Mouse (Mus musculus) spleen, adult 2 months (tissue): Measurements from ENCODE around the gene Otud5. TPM values are rescaled to one million over a fixed set of nuclear protein-coding genes. Genes with fewer than 3 reads are reported as not detected.
A peak's percentile ranks its signal among the peaks of the same experiment; 100 is the strongest.

Experiments used
- DNase-seq, 2 experiments: peaks; one replicate each; pipeline versions ENCODE4 v3.0.0 to v3.0.0-alpha.2; 2012 to 2021; ENCODE audit warnings: low spot score in 2 of 2, low read depth in 1 of 2
- H3K27ac ChIP-seq: fragments of 200-500 bp; 2 replicates; pipeline ENCODE4 v1.5.1; 2012; ENCODE audit warnings: low read length, inconsistent platforms; ENCODE audit not compliant: insufficient read depth
- H3K27me3 ChIP-seq: fragments of 200-500 bp; 2 replicates; pipeline ENCODE4 v1.6.1; 2012; ENCODE audit warnings: mild to moderate bottlenecking, moderate library complexity, low read length, inconsistent platforms; ENCODE audit not compliant: control insufficient read depth, insufficient read depth
- H3K36me3 ChIP-seq: fragments of 200-500 bp; 2 replicates; pipeline ENCODE4 v1.6.1; 2012; ENCODE audit warnings: mild to moderate bottlenecking, low read length, inconsistent platforms; ENCODE audit not compliant: control insufficient read depth, insufficient read depth
- H3K4me1 ChIP-seq: fragments of 200-500 bp; 2 replicates; pipeline ENCODE4 v1.6.1; 2011; ENCODE audit warnings: inconsistent platforms; ENCODE audit not compliant: control insufficient read depth, insufficient read depth, insufficient read length
- H3K4me3 ChIP-seq: fragments of 200-500 bp; 2 replicates; pipeline ENCODE4 v1.5.1; 2011; ENCODE audit warnings: mild to moderate bottlenecking, inconsistent platforms; ENCODE audit not compliant: insufficient read depth, insufficient read length; ENCODE audit errors: extremely low read depth
- CTCF ChIP-seq: fragments of 200-500 bp; IDR thresholded peaks from 2 replicates; pipeline ENCODE4 v1.5.1; 2011; ENCODE audit warnings: mild to moderate bottlenecking, inconsistent platforms; ENCODE audit not compliant: insufficient read depth, insufficient read length, insufficient replicate concordance; ENCODE audit errors: extremely low read depth
- POLR2A ChIP-seq: fragments of 200-500 bp; IDR thresholded peaks from 2 replicates; pipeline ENCODE4 v1.6.1; 2011; ENCODE audit warnings: low read depth, low read length, inconsistent platforms
- WGBS: fragments of 180-500 bp; shearing (Covaris S2); methylation state at CpG from one replicate; pipeline ENCODE4 v1.1.7; 2018; 5-methylcytosine and 5-hydroxymethylcytosine counted together
- polyA plus RNA-seq: library from polyadenylated mRNA; depleted of rRNA; stranded (reverse); fragments of >200 nt; gene quantifications from 2 replicates; pipeline ENCODE4 v1.2.3, GENCODE M21; 2012

Otud5 gene
- polyA plus RNA-seq, 1 experiment = 61.6 TPM

DNA sequence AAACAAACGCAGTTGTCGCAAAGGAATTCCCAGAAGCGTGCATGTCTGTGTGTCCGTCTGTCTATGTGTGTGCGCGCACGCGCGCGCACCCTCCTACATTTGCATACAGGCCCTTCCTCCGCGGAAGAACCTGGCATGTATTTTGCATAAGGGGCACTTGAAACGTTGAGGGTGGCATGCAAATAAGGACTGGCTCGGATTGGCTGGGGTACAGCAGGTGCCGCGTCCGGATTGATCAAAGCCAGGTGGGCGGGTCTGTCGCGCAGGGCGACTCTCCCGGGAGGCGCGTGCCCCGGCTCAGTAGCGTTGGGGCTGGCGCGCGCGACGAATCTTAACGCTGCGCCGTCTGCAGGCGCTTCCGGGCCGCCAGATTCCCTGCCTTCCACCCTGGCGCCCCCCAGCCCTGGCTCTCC lies 36.8 kb downstream of the Otud5 start, which contains the start of gene Pim2:
Pim2 (plus strand) TSS at position 256 of the 413 bp plus-strand sequence.
- Histone ChIP-seq H3K36me3 (peaks cover 7% of the 10 kb centered on the region), H3K27ac (peak within 1 kb of the TSS; percentile 68), H3K27me3 (no peaks in the 10 kb centered on the region), H3K4me1 (no peaks in the 10 kb centered on the region; the same call in 1 of the 2 replicates), H3K4me3 (peak within 1 kb of the TSS; percentile 85)
- TF ChIP-seq POLR2A (peak; percentile 61), CTCF (no peak)
- peak; percentile 85 for DNase-seq
- 26% methylated on average over 37 of the region's 38 CpGs for WGBS

DNA sequence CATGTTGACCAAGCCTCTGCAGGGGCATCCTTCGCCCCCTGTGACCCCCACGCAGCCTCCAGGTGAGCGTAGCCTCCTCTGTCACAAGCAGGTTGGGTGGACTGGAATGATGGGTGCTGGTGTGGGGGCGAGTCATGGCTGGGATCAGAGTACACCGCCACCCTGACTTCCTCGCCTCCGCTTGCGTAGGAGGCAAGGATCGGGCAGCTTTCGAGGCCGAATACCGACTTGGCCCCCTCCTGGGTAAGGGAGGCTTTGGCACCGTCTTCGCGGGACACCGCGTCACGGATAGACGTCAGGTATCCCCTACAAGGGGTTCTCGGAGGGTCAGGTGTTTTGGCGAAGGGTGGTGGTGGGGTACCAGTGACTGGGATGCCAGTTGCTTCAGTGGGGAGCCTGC lies 37.3 kb downstream of the Otud5 start:
- Histone ChIP-seq H3K36me3 (peaks cover 6% of the 10 kb centered on the region), H3K27ac (peak overlapping the region; percentile 62), H3K4me1 (no peaks in the 10 kb centered on the region; the same call in 1 of the 2 replicates), H3K4me3 (peak overlapping the region; percentile 85), H3K27me3 (no peaks in the 10 kb centered on the region)
- TF ChIP-seq CTCF (no peak), POLR2A (no peak)
- DNase-seq = no peak
- 26% methylated on average over 21 of the region's 21 CpGs for WGBS

DNA sequence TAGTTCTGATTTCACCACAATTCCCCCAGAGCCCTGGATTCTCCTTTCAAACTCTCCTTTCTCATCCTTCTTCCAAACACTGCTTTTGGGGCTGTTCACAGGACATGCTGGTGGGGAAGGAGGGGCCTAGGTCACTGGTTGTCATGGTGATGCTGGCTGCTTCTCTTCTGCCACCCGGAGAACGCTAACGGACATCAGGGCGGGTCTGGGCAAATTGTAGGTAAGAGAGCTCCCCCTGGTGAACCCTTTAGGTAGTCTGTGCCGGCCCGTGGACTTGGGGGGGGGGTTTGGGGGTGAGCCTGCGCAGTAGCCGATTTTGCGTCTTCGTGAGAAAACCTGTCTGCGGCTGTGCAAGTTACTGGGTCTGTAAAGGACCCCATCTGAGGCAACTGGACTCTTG lies 38.7 kb downstream of the Otud5 start:
- DNase-seq = peak; percentile 64 to 74

DNA sequence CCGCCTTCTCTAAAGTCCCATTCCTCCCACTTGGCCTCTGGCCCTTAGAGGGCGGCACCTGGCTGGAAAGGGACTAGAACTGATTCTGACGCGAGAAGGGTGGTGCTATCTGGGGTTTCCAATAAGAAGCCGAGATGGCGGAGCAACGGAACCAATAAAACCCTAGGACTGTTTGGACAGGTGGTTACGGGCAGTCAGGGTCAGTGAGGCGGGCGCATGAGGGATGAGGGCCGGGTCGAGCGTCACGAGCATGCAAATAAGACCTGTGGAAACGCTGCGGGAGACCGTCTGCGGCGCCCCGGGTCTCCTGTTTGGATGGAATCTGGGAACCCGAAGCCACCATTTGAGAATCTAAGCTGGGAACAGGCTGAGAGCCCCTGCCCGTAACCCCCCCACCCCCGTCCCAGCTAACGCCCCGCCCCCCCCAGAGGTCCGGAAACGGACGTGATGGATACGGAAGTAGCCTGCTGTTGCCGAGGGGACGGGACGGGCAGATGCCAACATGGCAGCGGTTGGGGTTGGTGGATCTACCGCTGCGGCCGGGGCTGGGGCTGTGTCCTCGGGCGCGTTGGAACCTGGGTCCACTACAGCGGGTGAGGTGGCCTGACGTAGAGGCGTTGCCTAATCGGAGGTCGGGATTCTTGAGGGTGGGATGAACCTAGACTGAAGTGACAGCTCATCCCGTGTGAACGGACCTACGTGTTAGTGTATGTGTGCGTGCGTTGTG lies 42.8 kb downstream of the Otud5 start, which contains the start of gene Slc35a2:
Slc35a2 (plus strand) TSS at position 188 of the 727 bp plus-strand sequence.
- Histone ChIP-seq H3K36me3 (peaks cover 1% of the 10 kb centered on the region; the same call in 1 of the 2 replicates), H3K27me3 (no peaks in the 10 kb centered on the region), H3K4me1 (no peaks in the 10 kb centered on the region; the same call in 1 of the 2 replicates), H3K4me3 (peak within 1 kb of the TSS; percentile 73), H3K27ac (peak within 1 kb of the TSS; percentile 82)
- WGBS = 16% methylated on average over 49 of the region's 49 CpGs
- peak; percentile 64 to 71 for DNase-seq
- TF ChIP-seq POLR2A (peak; percentile 22; the same call in 1 of the 2 replicates), CTCF (no peak)

More for the DNA sequence above, 38.7 kb downstream of the Otud5 start:
- Histone ChIP-seq H3K4me1 (no peaks in the 10 kb centered on the region; the same call in 1 of the 2 replicates), H3K36me3 (no peaks in the 10 kb centered on the region; the same call in 1 of the 2 replicates), H3K27ac (no peak overlapping the region), H3K4me3 (peak overlapping the region; percentile 18; the same call in 1 of the 2 replicates), H3K27me3 (no peaks in the 10 kb centered on the region)
- WGBS = 27% methylated on average over 11 of the region's 11 CpGs
- TF ChIP-seq CTCF (peak; percentile 32; the same call in 1 of the 2 replicates), POLR2A (no peak)

DNA sequence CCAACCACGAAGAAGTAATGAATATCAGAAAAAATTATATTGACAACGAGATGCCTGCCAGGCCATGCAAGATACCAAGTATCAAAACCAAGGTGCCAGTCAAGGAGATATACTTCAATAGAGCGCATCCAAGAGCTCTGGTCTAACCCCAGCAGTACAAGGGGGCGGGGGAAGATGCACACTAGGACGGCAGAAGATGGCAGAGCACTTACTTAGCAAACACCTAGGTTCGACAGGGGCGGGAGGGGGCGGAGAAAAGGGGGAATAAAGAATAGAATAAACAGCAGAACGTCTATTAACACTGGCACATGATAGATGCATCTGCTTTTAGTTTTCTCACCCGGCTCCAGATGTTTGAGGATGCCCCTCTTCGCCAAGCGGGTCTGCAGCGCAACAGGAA lies 57.0 kb downstream of the Otud5 start:
- Histone ChIP-seq H3K36me3 (peaks cover 9% of the 10 kb centered on the region), H3K4me3 (peak overlapping the region; percentile 82), H3K27me3 (no peaks in the 10 kb centered on the region), H3K4me1 (no peaks in the 10 kb centered on the region), H3K27ac (peak overlapping the region; percentile 92)
- DNase-seq = peak in 1 of 2 experiments; percentile 30
- no peak for TF ChIP-seq POLR2A
- TF ChIP-seq CTCF = no peak
- WGBS = 22% methylated on average over 13 of the region's 13 CpGs

DNA sequence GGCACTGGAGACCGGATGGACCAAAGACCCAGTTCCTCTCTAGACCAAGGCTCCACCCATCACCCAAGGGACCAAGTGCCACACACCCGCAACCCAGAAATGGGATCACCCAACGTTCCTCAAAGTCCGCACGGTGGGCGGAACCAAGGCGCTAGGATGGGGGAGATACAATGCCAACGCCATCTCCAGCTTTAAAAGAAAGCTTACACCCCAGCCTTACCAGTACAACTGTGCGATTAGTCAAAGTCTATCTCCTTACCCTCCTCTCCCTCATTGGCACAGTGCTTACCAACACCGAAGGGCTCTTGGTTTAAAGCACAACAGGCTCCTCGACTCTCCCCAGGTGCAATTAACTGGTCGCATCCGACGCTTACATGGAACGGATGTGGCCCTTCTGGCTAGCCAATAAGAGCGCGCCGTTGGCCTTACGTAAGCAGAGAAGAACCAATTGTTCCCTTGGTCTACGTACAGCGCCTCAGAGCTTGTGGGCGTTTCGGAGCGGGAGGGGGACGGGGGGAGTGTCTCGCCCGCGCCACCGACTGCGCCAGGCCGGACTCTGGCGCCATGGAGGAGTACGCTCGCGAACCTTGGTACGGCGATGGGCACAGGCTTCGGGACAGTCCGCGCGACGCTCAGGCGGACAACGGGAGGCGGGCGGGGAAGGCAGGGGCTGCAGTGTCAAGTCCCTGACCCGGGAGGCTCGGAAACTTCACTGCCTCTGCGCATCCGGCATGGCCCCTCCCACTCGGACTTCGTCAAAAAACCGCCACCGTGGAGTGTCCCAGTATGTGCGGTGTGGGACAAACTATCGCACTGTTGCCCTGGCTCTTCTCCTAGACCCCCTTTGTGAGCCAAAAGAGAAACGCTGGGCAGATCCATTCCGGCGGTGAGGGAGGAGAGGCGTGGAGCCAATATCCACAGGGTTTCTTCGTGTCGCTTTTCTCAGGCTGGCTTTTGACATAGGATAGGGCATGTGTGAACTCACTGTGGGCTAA lies 58.0 kb downstream of the Otud5 start, which contains the start of the genes Pqbp1 and Timm17b:
Pqbp1 (minus strand) TSS at position 390 of the 995 bp plus-strand sequence.
Timm17b (plus strand) TSS at position 478 of the 995 bp plus-strand sequence.
- Histone ChIP-seq H3K4me3 (peak within 1 kb of the TSS; percentile 82), H3K4me1 (no peaks in the 10 kb centered on the region), H3K27me3 (no peaks in the 10 kb centered on the region), H3K27ac (peak within 1 kb of the TSS; percentile 96), H3K36me3 (peaks cover 6% of the 10 kb centered on the region)
- WGBS = 21% methylated on average over 62 of the region's 62 CpGs
- peak; percentile 85 to 89 for DNase-seq
- peak; percentile 7; the same call in 1 of the 2 replicates for TF ChIP-seq POLR2A
- TF ChIP-seq CTCF = no peak
